Mouse (Mus musculus) embryonic fibroblast, embryonic 13.5 days (primary cell): ENCODE measurements around the gene Mgat5b.

Experiments used
- CTCF ChIP-seq: IDR thresholded peaks from 2 replicates; pipeline ENCODE4 v1.5.1; 2011; ENCODE audit warnings: mild to moderate bottlenecking, control low read depth, low read length, moderate library complexity, borderline replicate concordance; ENCODE audit not compliant: insufficient read depth
- POLR2A ChIP-seq: IDR thresholded peaks from 2 replicates; pipeline ENCODE4 v1.6.1; 2011; ENCODE audit warnings: low read depth, mild to moderate bottlenecking, control low read depth, low read length, moderate library complexity

DNA sequence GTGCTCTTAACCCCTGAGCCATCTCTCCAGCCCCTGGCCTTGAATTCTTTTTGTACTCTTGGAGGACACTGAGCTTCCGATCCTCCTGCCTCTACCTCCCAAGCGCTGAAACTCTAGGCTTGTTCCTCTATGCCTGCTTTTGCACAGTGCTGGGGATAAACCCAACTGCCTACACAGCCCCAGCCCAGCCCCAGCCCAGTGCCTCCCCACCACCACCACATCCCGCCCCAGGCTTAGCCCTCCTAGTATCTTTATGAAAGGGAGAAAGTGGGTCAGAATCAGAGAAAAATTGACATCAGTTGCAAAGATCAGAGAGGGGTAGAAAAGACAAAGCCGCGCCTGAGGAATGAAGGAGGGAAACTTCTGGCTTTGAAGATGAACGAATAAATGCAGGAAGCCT lies 34.6 kb upstream of the Mgat5b start:
- TF ChIP-seq CTCF, result no peak
- no peak for TF ChIP-seq POLR2A
